Mouse (Mus musculus) gastrocnemius, postnatal 36 days (tissue): ENCODE measurements around the gene Cd81. TPM values are rescaled to one million over a fixed set of nuclear protein-coding genes. Genes with fewer than 3 reads are reported as not detected.

Experiments
- DNase-seq, 2 experiments: peaks; one replicate each; pipeline ENCODE4 v3.0.0; 2022
- intact Hi-C: fragments of 180-260 bp; cut with DNase I; formaldehyde crosslinking; loops from one replicate; pipeline ENCODE4 v1.15.1; 2025
- total RNA-seq, 2 experiments: library from RNA; stranded (reverse); gene quantifications; 2 replicates each; pipeline ENCODE4 v1.2.3; 2021

The Cd81 gene
- total RNA-seq, 2 experiments from 2014 or later = 106 to 118 TPM

DNA sequence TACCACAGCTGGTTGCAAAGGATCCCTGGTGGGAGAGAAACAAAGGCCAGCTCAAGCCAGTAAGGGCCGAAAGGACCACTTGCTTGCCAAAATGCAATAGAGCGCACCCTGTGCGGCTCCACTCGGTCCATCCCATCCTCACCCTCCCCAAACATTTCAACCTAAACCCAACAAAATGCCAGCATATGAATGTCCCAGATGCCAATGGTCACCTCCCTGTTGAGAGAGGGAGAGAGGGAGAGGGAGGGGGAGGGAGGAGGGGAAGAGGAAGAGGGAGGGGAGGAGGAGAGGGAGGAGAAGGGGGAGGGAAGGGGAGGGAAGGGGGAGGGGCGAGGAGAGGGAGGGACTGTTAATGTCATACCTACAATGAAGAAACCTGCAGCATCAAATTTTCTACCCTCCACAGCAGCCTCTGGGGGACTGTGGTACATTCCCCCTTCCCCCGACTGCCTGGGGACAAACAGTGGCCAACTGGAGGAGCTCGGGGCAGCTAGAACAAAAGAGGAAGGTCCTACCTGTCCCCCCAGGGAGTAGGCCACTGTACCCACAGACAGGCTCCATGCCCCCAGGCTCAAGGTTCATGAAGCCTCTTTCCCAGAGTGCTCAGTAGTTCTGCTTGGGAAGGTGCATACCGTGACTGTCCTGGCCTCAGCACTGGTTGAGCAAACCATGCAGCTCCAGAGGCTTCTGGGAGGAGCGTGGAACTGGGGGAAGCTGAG, 36.0 kb upstream of the Cd81 start:
- DNase-seq = no peak
- intact Hi-C loops = loop anchor here (2.0 kb wide), 1 partner anchor 30 kb away; no protein-coding TSS in a partner anchor

DNA sequence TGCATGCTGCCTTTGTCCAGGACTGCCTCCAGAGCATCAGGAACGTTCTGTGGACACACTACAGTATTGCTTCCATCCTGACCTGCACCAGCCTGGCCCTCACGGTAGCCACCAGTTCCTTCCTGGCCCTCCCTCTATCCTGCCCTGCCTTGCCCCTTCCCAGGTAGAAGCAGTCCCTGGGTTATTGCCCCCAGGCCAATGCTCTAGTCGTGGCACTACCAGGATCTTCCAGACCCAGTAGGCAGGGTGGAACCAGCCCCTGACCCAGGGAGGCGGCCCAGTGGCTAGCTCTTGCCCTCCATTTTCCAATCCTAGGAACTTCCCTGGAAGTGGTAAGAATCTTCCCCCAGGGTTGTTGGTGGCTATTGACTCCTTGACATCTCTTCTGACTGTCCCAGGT, 35.4 kb upstream of the Cd81 start:
- intact Hi-C loops = loop anchor here (2.0 kb wide), 1 partner anchor 30 kb away; no protein-coding TSS in a partner anchor
- DNase-seq = no peak

DNA sequence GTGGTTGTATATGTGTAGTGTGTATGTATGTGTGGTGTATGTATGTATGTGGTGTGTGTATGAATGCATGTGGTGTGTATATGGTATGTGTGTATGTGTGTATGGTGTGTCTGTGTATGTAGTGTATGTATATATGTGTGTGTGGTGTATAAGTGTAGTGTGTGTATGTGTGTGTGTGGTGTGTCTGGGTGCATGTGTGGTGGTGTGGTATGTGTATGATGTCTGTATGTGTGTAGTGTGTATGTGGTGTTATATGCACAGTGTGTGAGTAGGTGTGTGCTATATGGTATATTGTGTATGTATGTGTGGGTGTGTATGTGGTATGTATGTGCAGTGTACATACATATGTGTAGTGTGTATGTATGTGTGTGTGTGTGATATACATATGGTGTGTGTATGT, 32.5 kb upstream of the Cd81 start:
- intact Hi-C loops = no loop called here
- no peak for DNase-seq

DNA sequence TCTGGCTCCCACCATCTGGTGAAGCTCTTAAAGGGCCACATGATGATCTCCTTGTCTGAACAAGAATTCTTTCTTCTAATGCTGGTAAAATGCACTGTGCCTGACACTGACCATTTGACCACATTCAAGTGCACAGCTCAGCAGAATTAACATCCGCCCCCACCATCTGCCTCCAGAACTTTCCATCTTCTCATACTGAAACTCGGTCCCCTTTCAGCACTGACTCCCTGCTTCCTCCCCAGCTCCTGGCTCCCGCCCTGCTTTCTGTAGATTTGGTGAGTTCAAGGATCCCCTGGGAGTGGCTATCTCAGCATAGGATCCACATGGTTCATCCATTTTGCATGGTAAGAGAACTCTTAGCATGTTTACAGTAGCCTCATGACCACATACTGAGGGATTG, 31.8 kb upstream of the Cd81 start:
- DNase-seq = no peak
- intact Hi-C loops = no loop called here

DNA sequence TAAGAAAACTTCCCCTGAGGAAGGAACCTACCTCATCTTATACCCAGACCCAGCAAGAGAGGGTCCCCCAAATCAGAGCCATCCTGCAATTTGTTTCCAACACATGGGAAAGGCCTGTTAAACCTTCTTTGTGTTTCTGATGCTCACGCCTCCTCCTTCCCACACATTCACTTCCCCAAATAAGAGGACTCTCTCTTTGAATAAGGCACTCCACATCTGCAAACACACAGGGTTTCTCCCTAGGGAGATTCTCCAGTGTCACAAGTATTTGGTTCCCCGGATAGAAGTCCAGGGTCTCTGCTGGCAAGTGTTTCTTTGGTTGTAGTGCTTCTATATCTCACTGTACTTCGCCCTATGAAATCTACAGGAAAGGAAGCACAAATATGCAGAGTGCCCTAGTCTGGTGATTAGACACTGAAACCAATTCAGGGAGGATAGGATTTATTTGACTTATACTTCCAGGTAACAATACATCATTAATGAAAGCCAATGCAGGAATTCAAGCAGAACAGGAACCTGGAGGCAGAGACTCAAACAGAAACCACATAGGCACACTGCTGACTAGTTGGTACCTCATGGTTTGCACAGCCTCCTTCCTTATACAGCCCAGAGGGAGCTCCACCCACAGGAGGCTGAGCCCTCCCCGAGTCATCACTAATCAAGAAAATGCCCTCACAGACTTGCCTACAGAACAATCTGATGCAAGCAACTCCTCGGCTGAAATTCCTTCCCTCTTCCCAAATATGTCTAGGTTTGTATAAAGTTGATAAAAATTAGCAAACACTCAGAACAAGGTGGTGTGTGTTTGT, 31.0 kb upstream of the Cd81 start:
- intact Hi-C loops = no loop called here
- DNase-seq = no peak

DNA sequence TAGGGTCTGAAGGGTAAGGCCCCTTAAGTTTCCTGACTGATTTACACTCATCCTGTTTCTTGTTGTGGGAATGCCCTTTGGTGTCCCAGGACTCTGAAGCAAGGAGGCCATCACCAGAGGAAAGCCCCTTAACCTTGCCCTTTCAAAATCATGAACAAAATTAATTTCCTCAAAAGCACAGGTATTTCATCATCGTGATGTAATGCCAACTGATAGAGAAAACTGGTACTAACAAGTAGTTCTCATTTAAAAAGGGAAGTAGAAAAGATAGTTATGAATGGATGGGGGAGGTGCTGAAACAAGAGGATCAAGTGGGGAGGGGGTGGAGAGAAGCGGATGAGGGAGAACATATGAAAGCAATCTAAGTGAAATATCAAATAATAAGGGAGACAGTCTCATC, 29.0 kb upstream of the Cd81 start:
- intact Hi-C loops = no loop called here
- DNase-seq = no peak

DNA sequence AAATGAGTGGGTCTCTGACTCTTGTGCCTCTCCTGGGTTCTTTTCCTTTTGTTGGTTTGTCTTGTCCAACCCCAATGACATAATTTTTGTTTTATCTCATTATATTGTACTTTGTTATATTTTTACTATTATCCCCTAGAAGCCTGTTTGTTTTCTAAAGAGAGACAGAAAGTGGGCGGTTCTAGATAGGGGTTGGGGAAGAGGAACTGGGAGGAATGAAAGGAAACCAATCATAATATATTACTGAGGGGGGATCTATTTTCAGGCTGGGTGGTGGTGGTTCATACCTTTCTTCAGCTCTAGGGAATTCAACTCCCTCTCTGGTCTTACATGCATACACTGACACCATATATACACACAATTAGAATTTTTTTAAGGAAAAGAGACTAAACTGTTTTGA, 28.2 kb upstream of the Cd81 start:
- intact Hi-C loops = no loop called here
- no peak for DNase-seq

DNA sequence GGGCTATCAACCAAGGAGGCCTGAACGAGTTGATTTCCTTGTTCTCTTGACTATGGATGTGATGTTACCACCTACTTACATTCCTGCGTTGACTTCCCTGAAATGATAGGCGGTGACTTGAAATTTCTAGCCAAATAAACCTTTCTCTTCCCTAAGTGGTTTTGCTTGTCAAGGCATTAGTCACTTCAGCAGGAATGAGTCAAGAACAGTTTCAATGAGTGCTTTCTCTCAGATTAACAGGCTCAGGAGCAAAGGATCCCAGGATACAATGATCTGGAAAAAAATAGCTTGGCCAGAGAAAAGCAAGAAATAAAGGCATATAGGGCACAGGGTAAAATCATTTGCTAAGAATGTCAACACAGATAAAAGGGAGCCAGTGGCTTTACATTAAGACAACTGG, 27.0 kb upstream of the Cd81 start:
- intact Hi-C loops = no loop called here
- no peak for DNase-seq

DNA sequence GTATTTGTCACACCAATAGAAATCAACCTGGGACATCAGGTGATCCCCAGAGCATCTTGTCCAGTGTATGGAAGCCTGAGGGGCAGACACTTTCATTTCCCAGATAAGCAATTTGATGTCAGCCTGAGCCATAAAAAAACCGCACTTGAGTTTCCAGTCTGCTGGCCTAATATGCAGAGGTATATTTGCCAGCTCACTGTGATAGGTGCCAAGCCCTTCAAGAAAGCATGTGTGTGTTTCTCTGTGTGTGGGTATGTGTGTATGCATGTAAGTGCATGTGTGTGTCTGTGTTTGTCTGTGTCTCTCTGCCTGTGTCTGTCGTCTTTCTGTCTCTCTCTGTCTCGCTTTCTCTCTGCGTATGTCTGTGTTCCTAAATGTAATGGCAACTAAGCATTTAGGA, 25.3 kb upstream of the Cd81 start:
- intact Hi-C loops = no loop called here
- no peak for DNase-seq

DNA sequence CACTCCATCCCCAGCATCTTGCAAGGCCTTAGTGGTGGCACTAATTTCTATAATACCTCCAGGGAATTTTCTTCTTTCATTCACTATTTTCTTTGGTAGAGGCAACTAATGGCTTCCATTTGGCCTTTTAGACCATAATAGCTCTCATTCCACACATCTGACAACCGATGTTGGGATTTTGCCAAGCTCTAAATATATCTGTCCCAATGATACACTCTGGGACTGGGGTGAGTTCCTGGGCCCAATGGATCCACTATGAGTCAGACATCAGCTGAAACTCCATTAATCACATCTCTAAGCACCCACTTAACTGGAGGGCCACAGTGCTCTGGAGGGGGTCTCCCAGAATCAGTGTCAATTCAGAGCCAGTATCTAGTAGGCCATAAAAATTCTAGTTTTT, 20.7 kb upstream of the Cd81 start:
- DNase-seq = no peak
- intact Hi-C loops = no loop called here

DNA sequence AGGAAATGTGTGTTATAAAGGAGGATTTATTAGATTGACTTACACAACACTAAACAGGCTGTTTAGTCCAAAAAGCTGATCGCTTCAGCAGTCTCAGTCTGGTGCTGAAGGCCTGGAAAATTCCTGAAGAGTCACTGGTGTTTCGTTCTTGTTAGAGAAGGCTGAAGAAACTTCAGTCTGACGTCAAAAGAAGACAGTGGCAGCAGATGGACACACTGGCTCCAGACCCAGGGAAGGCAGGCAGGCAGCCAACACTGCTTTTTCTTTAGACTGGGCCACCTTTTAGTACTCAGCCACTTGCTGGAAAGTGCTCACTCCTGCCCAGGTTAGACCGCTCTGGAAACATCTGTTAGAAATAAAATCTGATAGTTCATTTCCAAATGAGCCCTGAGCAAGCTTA, 19.0 kb upstream of the Cd81 start:
- no peak for DNase-seq
- intact Hi-C loops = no loop called here

DNA sequence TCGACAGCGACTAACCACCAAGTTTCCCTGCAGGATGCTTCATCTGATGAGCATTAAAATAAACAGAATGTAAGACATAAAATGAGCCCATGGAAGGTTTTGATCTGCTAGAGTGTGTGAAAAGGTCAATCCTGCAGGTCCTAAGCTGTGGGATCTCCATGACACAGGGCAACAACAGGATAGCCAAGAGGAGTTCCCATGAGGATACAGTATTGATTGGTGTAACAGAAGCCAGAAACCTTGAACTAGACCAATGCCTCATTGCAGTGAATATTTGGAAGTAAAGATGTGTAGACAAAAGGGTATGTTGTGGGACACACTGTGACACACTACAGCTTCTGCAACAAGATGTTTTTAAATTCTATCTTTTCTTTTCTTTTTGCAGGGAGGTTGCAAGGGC, 18.4 kb upstream of the Cd81 start:
- DNase-seq = no peak
- intact Hi-C loops = no loop called here

DNA sequence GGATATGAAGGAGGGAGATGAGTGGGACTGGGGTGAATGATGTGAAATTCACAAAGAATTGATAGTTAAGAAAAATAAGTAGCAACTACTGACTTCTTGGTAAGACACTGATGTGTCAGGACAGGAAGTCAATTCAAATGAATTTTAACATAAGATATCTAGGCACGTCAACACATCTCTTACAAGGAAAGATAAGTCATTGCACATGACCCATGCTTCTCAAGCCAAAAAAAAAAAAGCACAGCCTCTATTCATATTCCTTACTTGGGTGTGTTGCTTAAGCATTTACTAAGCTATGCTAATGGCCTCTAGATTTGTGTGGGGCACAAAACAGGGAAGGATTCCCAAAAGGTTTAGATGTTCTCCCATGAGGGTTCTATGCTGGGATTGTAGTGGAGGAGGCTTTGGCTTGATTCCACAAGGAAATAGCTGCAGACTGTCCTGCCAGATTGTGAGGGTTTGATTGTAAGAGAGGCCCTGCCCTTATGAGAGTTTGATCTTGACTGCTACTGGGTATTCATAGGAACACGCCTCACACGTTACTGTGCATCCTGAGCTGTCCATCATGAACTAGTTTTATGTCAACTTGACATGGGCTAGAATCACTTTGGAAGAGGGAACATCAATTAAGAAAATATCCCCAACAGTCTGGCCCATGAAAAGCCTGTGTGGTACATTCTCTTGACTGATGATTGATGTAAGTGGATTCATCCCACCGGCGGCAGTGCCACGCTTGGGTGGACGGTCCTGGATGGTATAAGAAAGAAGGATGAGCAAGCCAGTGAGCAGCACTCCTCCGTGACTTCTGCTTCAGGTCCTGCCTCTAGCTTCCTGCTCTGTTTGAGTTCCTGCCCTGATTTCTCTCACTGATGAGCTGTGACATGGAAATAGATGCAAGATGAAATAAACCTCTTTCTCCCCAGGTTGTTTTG, 17.8 kb upstream of the Cd81 start:
- intact Hi-C loops = no loop called here
- DNase-seq = no peak

DNA sequence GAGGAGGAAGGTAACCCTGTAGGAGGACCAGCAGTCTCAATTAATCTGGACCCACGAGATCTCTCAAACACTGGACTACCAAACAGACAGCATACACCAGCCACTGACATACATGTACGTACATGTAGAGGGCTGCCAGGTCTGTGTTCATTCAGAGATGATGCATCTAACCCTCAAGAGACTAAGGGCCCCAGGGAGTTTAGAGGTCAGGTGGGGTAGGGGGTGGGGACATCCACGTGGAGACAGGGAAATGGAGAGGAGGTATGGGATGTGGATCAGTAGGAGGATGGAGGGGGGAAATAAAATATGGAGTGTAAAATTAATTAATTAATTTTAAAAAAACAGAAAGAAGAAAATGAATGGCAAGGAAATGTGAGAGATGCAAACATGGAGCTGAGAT, 15.8 kb upstream of the Cd81 start:
- intact Hi-C loops = no loop called here
- no peak for DNase-seq

DNA sequence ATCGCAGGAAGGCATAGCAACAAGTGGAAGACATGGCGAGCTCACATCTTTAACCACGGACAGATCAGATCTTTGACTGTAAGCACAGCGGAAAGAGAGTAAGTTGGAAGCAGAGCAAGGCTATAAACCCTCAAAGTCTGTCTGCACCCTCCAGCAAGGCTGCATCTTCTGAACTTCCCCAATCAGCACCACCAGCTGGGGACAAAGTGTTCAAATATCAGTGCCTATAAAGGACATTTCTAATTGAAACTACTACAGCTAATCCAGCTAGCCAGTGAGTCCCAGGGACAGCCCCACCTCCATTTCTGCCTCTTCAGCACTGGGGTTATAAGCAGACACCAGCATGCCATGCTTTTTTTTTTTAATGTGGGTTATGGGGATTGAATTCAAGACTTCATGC, 15.2 kb upstream of the Cd81 start:
- intact Hi-C loops = no loop called here
- no peak for DNase-seq

DNA sequence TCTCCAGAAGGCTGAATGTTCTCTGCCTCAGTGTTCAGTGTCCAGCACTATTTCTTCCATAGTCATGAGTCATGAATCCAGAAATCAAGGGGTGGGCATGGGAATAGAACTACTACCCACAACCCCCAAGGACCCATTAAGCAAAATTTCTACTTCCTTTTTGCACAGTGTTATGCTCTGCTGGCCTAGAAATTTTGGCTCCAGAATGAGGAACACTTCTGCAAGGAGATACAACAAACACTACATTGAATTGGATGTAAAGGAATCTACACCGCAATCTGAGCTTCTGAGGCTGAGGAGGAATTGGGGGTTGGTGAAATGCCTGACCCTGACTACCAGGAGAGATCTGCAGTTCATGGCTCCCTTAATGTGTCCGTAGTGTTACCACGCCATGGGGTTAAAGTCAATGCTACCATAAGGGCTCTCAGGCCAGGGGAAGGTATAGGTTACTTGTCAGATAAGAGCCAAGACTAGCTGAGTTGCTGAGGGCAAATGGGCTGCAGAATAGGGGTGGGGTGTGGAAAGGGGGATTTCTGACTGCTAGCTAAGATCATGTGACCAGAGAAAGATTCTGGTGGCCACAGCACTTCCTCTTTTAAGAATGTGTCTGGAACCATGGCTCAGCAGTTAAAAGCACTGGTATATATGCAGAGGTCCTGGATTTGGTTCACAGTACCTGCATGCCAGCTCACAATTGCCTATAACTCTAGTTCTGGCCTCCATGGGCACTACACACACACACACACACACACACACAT, 14.2 kb upstream of the Cd81 start:
- DNase-seq = no peak
- intact Hi-C loops = no loop called here

DNA sequence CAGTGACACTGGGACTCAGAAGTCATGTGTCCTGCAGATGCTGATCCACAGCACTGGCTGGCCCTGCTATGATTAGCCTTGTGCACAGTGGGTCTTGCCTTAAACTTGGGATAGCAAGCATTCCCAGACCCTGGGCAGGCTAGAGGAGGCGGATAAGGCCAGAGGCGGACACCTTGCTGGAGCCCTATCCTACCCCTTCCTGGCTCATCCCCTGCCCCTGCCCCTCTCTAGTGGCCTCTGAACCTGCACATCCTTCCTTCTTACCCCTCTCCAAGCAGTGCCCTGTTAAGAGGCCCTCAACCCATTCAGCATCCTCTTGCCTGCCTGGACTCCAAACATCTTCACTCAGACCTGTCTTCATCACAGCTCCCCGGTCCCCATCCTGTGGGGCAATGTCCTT, 12.0 kb upstream of the Cd81 start:
- intact Hi-C loops = no loop called here
- DNase-seq = no peak

DNA sequence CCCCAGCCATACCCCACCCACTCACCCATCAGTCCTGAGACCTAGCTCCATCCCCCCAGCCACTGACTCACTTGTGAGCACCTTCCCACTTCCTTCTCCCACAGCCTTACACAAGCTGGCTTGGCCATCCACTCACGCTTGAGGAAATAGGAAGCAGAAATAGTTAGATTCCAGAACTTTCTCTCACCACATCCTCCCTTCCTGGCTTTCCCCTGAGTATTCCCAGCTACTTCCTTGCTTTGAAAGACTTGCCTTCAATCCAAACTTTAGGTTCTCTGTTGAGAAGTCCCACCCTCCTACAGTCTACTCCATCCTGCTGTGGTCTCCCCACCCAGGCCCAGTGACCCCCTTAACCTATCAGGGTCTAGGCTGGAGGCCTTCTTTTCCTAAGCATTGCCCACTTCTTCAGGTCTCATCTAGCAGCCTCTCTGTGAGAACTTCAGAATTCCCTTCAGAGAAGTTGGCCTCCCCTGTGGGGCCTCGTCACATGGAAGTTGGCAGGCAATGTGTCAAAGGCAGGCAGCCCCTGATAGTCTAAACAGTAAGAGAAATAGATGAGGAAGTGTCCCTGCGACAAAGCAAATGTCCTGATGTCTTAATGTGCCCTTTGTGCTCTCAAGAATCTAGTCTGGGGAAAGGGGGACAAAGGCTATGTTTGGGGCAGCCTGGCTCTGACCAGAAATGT, 11.3 kb upstream of the Cd81 start:
- intact Hi-C loops = no loop called here
- no peak for DNase-seq

DNA sequence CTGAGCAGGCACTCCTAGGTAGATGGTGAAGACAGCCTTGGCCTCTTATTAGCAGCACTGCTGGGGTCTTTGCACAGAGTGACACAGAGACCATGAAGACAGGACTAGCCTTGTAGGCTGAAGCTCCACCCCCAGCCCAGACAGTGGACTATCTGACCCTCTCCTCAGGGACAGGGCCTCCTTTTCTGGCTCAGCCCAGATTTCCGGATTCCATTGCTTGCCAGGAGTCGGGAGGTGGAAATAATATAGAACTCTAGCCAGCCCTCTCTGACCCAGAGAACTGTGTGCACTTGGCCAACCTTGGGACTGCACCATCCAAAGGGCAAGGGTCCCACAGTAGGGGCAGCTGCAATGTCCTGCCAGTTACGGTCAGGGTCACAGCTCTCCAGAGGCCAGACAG, 10.4 kb upstream of the Cd81 start:
- intact Hi-C loops = no loop called here

DNA sequence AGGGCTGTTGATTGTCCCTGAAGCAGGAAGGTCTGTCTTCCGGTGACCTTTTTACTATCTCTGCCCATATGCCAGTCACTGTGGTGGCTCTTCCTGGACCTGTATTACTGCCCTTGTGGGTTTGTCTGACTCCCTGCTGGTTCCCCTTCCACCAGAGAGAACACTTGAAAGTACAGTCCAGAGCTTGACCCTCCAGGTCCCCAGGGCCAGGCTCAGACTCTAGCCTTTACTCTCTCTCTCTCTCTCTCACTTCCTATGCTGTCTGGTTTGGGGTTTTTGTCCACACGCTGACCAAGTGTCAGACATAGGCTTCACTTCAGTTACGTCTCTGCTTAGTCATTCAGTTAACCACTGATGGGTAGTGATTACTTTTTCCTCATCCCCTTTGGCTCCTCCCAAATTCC, 9.6 kb upstream of the Cd81 start:
- intact Hi-C loops = no loop called here
- no peak for DNase-seq

More for the DNA sequence above, 10.4 kb upstream of the Cd81 start:
- DNase-seq = peak in 1 of 2 experiments; percentile 54
